Mouse (Mus musculus): ENCODE measurements at regions not wholly inside any gene's neighbourhood (a gene's known extent, or its start where the extent isn't known, plus 50 kb on each side); places are given as distances from the start of the nearest gene placed in this dataset.

DNA sequence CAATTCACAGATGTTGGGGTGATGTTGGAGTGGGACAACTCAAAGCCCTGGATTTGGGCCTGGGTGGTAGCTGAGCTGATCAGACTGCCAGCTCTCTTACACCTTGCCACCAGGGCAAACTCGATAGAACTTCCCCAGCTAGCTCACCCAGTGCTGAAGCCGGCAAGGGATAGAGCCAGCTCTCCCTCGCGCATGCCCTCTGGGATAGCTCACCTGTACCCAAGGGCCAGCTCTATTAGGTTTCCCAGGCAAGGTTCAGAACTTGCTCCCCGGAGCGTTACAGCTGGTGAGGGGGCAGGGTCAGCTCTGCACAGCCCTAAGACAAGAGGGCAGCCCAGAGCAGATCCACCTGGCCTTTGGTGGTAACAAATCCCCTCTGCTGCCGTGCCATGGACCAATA is 54.1 kb upstream of the 1700012A03Rik start:
- DNase-seq, result no peak

- DNase-seq, result no peak
These were observed 54.8 kb upstream of the 1700012A03Rik start for GRCm38 (mm10) chr6:31995249-31995648.

- DNase-seq, result no peak
These were observed 64.3 kb upstream of the 1700012A03Rik start for GRCm38 (mm10) chr6:31985698-31986097.

GRCm38 (mm10) chr6:31976705-31977104 is 73.3 kb upstream of the 1700012A03Rik start:
- no peak for DNase-seq

DNA sequence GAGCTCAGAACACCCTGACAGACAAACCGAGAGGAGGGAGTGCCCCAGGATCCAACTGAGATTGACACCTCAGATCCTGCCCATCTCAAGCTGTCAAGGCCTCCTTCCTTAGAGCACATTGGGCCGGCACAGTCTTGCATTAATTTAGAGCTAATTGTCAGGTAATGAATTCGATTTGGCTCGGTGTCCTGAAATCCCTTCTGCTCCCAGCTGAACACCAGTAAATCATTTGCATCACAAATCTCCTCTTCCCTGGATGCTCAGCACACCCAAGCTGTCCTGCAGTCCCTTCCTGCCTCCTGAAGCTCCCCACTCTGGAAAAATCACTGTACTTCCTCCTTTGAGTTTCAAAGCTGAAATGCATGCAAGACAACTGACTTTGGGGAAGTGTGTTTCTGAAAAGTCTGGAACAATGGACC is 102.0 kb upstream of the 1700012A03Rik start:
- no peak for DNase-seq

DNA sequence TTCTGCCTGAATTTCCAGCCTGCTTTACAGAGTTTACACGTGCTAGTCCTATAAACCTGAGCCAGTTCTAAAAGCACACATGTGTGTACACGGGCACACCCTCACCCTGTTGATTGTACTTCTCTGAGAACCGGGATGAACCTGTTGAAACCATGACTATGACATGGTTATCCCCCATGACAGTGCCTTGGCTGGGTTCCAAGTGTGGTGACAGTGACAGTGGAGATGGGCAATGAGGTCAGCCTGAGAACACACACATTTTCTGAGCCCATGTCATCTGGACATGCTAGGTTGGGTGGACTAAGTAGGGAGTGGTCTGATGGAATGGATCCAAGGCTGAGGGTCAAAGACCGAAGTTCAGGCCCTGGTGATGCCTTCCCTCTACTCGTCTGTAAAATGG is 103.5 kb upstream of the 1700012A03Rik start:
- DNase-seq, result no peak

DNA sequence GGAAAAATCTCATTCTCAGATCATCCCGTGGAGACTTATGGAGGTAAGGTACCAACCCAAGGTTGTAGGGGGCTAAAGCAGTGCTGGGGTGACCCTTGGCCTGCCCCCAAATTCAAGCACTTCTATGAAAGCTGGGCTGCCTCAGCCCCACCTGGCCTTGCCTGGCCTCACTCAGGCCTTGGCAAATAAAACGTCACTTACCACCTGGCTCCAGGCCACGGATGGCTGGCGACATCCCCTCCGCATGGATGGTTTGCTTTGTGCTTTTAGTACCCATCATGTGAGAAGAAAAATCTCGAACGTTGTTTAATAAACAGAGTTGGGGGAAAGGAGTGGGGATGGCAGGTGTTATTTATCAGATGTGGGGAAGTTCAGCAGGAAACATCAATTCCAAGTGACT is 104.7 kb upstream of the 1700012A03Rik start:
- DNase-seq, result no peak

DNA sequence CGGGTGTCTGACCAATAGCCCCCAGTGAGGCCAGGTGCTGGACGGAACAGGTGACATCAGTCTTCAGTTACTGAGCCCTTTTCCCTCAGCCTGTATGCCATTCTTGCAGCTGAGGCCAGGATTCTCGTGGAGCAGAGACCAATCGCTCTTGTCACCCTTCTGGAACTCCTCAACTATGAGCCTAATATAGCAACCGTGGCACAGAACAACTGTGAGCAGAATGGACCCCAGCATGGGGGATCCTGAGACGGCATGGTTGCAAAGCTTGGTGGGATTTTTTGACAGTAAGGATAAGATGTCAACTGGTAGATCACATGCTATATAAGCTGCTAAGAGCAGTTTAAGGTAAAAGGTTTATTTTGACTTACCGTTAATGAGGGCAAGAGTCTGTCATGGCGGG is 105.5 kb upstream of the 1700012A03Rik start:
- DNase-seq, result no peak

DNA sequence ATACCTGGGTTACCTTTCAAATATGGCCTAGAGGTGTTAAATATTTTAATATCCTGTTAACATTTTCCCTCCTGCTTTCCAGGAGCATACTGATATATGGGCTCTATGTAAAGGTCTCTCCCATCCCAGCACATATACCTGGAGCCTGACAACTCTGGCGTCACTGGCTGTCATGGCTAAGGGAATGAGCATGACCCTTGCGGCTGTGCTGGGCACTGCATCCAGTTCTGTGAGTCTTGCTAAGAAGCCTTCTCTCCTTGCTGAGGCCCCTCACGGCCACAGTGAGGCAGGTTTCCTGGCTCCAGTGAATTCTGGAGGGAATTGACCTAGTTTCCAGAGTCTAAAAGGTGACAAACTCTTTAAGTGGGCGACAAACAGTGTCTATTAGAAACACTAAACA is 107.3 kb upstream of the 1700012A03Rik start:
- no peak for DNase-seq

GRCm38 (mm10) chr6:31938216-31938814 is 111.7 kb upstream of the 1700012A03Rik start:
- peak; percentile 54 for DNase-seq

DNA sequence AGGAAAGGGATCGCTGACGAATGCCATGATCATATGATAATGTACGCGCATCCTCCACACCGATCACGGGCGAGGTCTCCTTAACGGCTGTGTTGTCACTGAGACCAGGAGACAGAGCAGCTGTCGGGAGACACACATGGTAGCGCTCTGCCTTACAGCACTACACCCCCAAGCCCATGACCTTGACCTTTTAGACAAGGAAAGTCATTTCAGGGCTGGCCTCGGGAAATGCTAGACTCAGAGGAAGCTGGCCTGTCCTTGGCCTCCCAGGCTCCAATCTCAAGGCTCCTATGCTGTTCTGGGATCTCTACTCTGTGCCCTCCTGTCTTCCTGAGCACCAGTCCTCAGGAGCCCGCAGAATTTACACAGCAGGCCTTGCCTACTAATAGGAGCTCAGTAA is 112.9 kb upstream of the 1700012A03Rik start:
- no peak for DNase-seq

GRCm38 (mm10) chr6:31934826-31935225 is 115.2 kb upstream of the 1700012A03Rik start:
- no peak for DNase-seq

- DNase-seq, result no peak
These were observed 116.1 kb upstream of the 1700012A03Rik start for GRCm38 (mm10) chr6:31933956-31934355.

DNA sequence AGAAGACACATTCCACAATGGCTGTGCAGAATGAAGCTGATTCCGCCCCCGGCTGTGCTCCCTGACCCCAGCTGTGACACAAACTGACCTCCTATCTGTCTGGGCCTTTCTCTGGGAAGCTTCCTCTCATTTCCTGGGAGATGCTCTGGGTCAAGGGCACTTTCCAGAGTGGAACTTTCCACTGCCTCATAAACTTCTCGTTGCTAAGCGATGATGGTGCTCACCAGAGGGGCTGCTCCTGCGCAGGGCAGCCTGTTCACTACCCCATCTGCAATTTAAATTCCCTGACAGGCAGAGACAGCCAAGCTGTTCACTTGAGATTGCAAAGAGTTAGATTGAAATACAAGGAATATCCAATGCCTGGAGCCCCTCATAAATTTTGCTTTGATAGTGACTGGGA is 116.7 kb upstream of the 1700012A03Rik start:
- DNase-seq, result peak; percentile 27

DNA sequence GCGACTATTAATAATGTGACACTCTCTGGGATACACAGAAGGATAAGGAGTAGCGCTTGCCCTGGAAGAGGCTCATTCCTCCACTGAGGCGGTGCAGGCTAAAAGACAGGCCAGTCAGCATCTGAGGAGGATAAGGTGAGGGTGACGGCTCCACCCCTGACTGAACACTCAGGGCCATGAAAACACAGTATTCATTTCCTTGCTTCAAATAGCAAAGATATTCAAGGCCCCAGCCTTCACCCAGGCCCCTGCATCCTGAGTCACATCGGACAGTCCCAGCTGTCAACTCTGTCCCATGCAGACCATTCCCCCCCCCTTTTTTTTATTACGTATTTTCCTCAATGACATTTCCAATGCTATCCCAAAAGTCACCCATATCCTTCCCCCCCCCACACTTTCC is 118.9 kb upstream of the 1700012A03Rik start:
- DNase-seq, result no peak

DNA sequence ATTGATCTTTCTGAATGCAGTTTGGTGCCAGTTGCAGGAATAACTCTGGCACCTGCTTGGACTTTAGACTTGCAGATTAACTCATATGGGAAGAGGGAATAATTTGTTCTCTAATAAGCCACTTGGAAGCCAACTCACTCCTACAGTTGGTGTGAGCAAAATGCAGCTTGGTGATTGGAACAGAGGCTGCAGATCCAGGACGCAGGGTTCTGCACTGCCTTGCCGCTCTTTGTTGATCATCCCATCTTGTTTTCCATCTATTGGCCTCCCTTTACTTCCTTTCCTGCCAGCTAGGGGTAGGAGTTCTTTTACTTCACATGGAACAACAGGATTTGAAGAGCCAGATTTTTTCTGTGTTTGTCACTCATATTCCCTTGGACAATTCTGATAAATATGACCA is 120.9 kb upstream of the 1700012A03Rik start:
- no peak for DNase-seq

DNA sequence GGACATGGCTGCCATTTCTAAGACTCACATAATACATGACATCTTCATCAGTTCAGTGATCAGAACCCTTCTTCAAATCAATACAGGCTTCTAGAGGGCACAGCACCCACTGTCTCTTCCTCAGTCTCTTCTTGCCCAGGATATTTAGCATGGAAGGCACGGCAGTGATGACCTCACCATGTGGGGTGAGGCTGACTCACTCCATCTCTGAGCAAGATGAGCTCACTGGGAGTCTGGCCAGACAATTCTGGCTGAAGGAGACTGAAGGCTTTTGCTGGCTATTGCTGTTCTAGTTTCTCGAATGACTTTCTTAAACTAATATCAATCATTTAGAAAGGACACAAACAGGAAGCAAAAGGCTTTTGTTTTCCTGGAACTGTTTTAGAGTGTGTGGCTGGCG is 122.9 kb upstream of the 1700012A03Rik start:
- no peak for DNase-seq

- no peak for DNase-seq
These were observed 125.4 kb upstream of the 1700012A03Rik start for GRCm38 (mm10) chr6:31924669-31925046.

DNA sequence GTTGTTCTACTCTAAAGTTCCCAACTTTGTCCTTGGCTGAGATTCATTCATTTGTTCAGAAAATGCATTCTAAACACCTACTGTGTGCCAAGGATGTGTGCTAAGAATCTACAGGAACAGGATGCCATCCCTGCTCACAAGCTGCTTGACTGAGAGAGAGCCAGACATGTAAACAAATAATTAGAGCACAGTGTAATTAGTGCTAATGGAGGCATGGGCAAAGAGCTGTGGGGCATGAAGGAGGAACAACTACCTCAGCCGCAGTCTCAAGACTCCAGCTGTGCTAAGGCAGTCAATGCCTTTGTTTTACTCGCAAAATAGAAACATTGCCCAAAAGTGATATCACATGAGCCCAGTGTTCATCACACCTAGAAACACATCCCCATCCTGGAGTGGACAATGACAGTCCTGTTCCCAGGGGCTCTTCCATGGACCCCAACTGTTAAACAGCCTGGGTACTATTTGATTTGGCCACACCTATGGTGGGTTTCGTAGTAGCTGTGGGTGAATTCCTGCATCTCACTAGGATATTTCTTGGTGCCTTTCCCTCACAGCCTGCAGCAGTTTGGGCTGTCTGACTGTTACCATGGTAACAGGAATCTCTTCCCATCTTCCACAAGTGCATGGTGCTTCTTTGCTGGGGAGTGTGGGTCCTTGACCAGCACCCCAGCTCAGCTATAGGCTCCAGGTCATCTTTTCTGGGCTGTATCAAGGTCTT is 125.9 kb upstream of the 1700012A03Rik start:
- no peak for DNase-seq

- DNase-seq, result no peak
These were observed 128.4 kb upstream of the 1700012A03Rik start for GRCm38 (mm10) chr6:31921561-31922152.

DNA sequence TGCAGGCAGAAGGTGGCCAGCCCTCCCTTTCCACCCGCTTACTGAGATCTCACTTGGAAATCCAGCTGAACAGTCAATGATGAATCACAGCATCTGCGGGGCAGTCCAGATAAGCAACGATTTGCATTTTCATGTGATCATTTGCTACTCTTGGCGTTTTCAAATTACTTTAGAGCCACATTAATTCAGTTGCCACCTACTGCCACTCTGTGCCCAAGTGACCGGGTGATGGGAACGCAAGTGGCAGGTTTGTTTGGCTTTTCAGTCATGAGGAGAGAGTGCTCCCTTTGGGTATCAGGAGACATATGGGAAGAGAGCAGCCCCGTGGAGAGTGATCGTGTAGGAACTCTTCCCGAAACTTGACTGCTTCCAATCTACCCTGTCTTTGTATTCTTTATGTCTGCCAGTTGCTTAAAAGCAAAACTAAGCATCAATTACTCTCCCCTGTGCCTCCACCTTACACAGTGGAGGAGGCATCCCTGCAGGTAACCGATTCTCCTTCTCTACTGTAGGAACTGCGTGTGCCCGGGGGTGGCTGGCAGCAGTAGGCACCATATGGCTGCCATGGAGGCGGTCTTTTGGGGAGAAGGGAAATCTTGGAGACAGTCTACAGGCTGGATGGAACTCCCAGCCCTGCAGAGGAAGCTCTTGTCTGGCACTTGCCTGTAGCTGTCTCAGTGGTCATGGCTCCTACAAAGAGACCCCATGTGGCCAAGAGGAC is 132.5 kb upstream of the 1700012A03Rik start:
- no peak for DNase-seq

DNA sequence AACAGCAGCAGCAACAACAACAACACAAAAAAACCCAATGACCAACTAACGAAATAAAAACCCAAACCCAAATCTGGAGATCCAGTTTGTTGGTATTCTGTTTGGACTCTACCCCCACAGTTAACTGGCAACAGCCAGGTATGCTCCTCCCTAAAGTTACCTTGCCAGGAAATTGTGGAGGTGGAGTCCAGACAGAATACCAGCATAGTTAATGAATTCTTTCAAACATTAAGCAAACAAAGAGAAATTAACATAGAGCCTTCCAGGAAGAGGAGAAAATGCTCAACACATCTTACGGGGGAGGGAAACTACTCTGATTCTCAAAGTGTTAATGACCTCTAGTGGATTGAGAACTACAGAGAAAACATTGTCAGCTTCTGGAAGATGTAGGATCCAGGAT is 148.3 kb upstream of the 1700012A03Rik start:
- DNase-seq, result peak; percentile 47

- no peak for DNase-seq
These were observed 151.0 kb upstream of the 1700012A03Rik start for GRCm38 (mm10) chr6:31899055-31899454.

GRCm38 (mm10) chr6:31898609-31899008 is 151.4 kb upstream of the 1700012A03Rik start:
- DNase-seq, result no peak
